Mouse (Mus musculus) small intestine, adult 2 months (tissue): ENCODE results near the gene Nipal1. TPM values are rescaled to one million over a fixed set of nuclear protein-coding genes. Genes with fewer than 3 reads are reported as not detected.
A peak's percentile ranks its signal among the peaks of the same experiment; 100 is the strongest.

Source experiments
- H3K27ac ChIP-seq: fragments of 200-500 bp; 2 replicates; pipeline ENCODE4 v1.5.1; 2012; ENCODE audit warnings: low read depth, low read length, control low read depth, inconsistent platforms; ENCODE audit not compliant: insufficient read depth
- H3K27me3 ChIP-seq: fragments of 200-500 bp; 2 replicates; pipeline ENCODE4 v1.6.1; 2012; ENCODE audit warnings: mild to moderate bottlenecking, moderate library complexity, low read length, inconsistent platforms; ENCODE audit not compliant: control insufficient read depth, insufficient read depth
- H3K36me3 ChIP-seq: fragments of 200-500 bp; 2 replicates; pipeline ENCODE4 v1.6.1; 2012; ENCODE audit warnings: mild to moderate bottlenecking, low read length, control low read depth, inconsistent platforms; ENCODE audit not compliant: control insufficient read depth, insufficient read depth
- H3K4me1 ChIP-seq: fragments of 200-500 bp; 2 replicates; pipeline ENCODE4 v1.6.1; 2012; ENCODE audit warnings: low read length, inconsistent platforms, mixed read lengths; ENCODE audit not compliant: control insufficient read depth, insufficient read depth, insufficient read length
- H3K4me3 ChIP-seq: fragments of 200-500 bp; 2 replicates; pipeline ENCODE4 v1.5.1; 2012; ENCODE audit warnings: low read depth, mild to moderate bottlenecking, control low read depth, inconsistent platforms, low read length, moderate library complexity
- CTCF ChIP-seq: fragments of 200-500 bp; IDR thresholded peaks from 2 replicates; pipeline ENCODE4 v1.5.1; 2012; ENCODE audit warnings: low read depth, mild to moderate bottlenecking, control low read depth, inconsistent platforms, low read length, moderate library complexity, mixed read lengths; ENCODE audit not compliant: insufficient replicate concordance, insufficient read length; ENCODE audit errors: extremely low read depth
- POLR2A ChIP-seq: fragments of 200-500 bp; IDR thresholded peaks from 2 replicates; pipeline ENCODE4 v1.6.1; 2012; ENCODE audit warnings: low read depth, mild to moderate bottlenecking, control low read depth, inconsistent platforms, low read length, moderate library complexity
- WGBS: fragments of 180-500 bp; shearing (Covaris S2); methylation state at CpG from one replicate; pipeline ENCODE4 v1.1.7; 2018; 5-methylcytosine and 5-hydroxymethylcytosine counted together
- polyA plus RNA-seq: library from polyadenylated mRNA; depleted of rRNA; stranded (reverse); fragments of >200 nt; gene quantifications from 2 replicates; pipeline ENCODE4 v1.2.3, GENCODE M21; 2012

The Nipal1 gene
- polyA plus RNA-seq, 1 experiment = 6.5 TPM

- no peaks in the 10 kb centered on the region for H3K36me3 ChIP-seq
- peak overlapping the region; percentile 42 for H3K27ac ChIP-seq
- WGBS = 11% methylated on average over 3 of the region's 3 CpGs
- TF ChIP-seq POLR2A (no peak), CTCF (no peak)
- no peaks in the 10 kb centered on the region for H3K27me3 ChIP-seq
- H3K4me1 ChIP-seq = peaks cover 6% of the 10 kb centered on the region; the same call in 1 of the 2 replicates
- no peak overlapping the region for H3K4me3 ChIP-seq
Measured at GRCm38 (mm10) chr5:72636122-72636521, 11.5 kb upstream of the Nipal1 start.

DNA sequence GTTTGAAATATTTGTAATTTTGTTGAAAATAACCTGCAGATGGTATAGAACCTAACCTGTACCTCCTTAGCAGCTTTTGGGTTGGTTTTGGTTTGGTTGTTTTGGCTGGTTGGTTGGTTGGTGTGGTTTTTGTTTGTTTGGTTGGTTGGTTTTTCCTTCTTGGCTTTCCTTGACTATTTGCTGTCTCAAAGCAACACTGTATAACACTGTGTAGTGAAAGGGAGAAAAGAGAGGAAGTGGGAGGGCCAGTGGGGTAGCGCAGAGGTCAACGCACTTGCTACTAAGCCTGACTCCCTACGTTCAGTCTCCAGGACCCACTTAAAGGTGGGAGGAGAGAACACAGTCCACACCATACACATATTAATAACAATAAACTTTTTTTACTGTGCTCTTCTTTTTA lies 11.0 kb upstream of the Nipal1 start:
- no peak overlapping the region for H3K4me3 ChIP-seq

DNA sequence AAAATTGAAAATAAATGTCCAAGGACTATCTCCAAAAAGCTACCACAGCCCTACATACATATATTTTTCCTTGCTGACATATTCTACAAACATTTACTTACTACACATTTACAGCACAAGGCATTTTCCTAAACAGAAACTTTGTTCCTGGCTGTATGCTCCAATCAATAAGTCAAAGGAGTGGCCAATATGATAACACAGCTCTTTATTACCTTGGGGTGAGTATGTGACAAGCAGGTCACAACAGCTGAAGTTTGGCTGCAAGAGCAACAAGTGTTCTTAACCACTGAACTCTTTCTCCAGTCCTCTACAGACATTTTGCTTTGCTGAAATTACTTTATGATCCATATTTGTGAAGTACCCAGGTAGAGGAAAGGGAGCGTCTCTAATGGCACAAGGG lies 7.5 kb upstream of the Nipal1 start:
- Histone ChIP-seq H3K27me3 (no peaks in the 10 kb centered on the region), H3K4me3 (no peak overlapping the region), H3K4me1 (peaks cover 6% of the 10 kb centered on the region; the same call in 1 of the 2 replicates), H3K36me3 (no peaks in the 10 kb centered on the region), H3K27ac (peak overlapping the region; percentile 60)
- TF ChIP-seq POLR2A (no peak), CTCF (no peak)
- 57% methylated on average over 1 of the region's 1 CpGs for WGBS

More for the DNA sequence above, 11.0 kb upstream of the Nipal1 start:
- TF ChIP-seq CTCF = no peak
- TF ChIP-seq POLR2A = no peak
- WGBS = 75% methylated on average over 3 of the region's 3 CpGs
- Histone ChIP-seq H3K36me3 (no peaks in the 10 kb centered on the region), H3K27ac (0 out of 2 replicates have a peak overlapping the region, but pooled peaks have one; percentile 21), H3K4me1 (peaks cover 6% of the 10 kb centered on the region; the same call in 1 of the 2 replicates), H3K27me3 (no peaks in the 10 kb centered on the region)

- H3K36me3 ChIP-seq = no peaks in the 10 kb centered on the region
- no peak overlapping the region for H3K4me3 ChIP-seq
- H3K27ac ChIP-seq = no peak overlapping the region
- 75% methylated on average over 7 of the region's 7 CpGs for WGBS
- H3K27me3 ChIP-seq = no peaks in the 10 kb centered on the region
- TF ChIP-seq POLR2A (no peak), CTCF (no peak)
- H3K4me1 ChIP-seq = peaks cover 6% of the 10 kb centered on the region; the same call in 1 of the 2 replicates
Measured at GRCm38 (mm10) chr5:72643655-72644054, 3.9 kb upstream of the Nipal1 start.

DNA sequence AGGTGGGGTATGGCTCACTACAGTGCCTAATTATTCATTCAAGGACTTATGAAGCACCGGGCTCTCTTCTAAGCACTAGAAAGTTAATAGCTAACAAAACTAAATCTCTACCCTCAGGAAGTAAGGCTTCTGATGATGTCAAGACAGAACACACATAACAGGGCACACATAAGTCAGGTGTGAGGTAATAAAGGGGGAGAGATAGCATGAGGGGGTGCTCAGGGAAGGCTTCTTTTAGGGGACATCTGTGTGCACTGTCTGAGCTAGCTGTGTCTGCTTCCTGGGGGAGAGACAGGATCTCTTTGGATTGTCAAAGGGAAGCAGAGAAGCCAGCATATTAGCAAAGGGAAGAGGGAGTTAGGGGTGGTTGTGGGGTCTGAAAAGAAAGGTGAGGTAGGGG lies 3.4 kb upstream of the Nipal1 start, which contains the start of gene Cnga1:
Gene Cnga1, minus strand, starts transcription at position 101 of the 400 bp plus-strand sequence.
- H3K27me3 ChIP-seq = no peaks in the 10 kb centered on the region
- no peak for TF ChIP-seq POLR2A
- no peak for TF ChIP-seq CTCF
- H3K4me3 ChIP-seq = no peak within 1 kb of the TSS
- H3K4me1 ChIP-seq = peaks cover 6% of the 10 kb centered on the region; the same call in 1 of the 2 replicates
- no peak within 1 kb of the TSS for H3K27ac ChIP-seq
- no peaks in the 10 kb centered on the region for H3K36me3 ChIP-seq
- WGBS = 32% methylated on average over 1 of the region's 1 CpGs

- no peak for TF ChIP-seq POLR2A
- TF ChIP-seq CTCF = peak; percentile 70; the same call in 1 of the 2 replicates
- H3K4me3 ChIP-seq = no peak overlapping the region
- no peak overlapping the region for H3K27ac ChIP-seq
- no peaks in the 10 kb centered on the region for H3K27me3 ChIP-seq
- 50% methylated on average over 10 of the region's 10 CpGs for WGBS
- peaks cover 1% of the 10 kb centered on the region; the same call in 1 of the 2 replicates for H3K4me1 ChIP-seq
- H3K36me3 ChIP-seq = peaks cover 2% of the 10 kb centered on the region; the same call in 1 of the 2 replicates
Measured at GRCm38 (mm10) chr5:72646131-72646530, 1.5 kb upstream of the Nipal1 start.

DNA sequence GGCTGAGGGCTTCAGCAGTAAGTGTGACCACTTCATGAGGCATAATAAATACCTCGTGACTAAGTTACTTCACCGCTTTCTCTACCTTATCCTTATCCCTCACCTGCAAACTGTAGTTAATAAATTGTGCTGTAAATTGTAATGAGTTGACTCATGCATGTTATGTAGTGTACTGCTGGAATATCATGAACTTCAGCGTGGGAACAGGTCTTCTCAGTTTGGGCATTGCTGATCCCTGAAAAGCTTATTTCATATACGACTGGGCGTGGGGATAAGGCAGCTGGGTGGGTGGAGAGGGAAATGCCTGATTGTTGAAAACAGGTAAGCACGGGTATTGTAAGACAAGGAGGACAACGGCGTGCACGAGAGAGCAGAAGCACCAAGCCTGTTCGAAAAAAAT lies 599 bp upstream of the Nipal1 start:
- 8% methylated on average over 10 of the region's 10 CpGs for WGBS
- H3K27ac ChIP-seq = peak overlapping the region; percentile 54
- H3K36me3 ChIP-seq = peaks cover 4% of the 10 kb centered on the region
- H3K27me3 ChIP-seq = no peaks in the 10 kb centered on the region
- no peak for TF ChIP-seq POLR2A
- TF ChIP-seq CTCF = no peak
- peak overlapping the region; percentile 76 for H3K4me3 ChIP-seq
- peaks cover 4% of the 10 kb centered on the region; the same call in 1 of the 2 replicates for H3K4me1 ChIP-seq
